Mouse (Mus musculus) heart, embryonic 16.5 days (tissue): Measurements from ENCODE around the gene Tmprss12. TPM values are rescaled to one million over a fixed set of nuclear protein-coding genes. Genes with fewer than 3 reads are reported as not detected.
"Not testable (repeated sequence)": the region's sequence is repeated elsewhere in the genome, so short reads cannot be mapped to it uniquely, and the experiment has no call there.

Source experiments
- ATAC-seq: fragments of 200-750 bp; cut with Nextera tagmentation; replicated peaks from 2 replicates; pipeline ENCODE4 v1.8.0; 2017; ENCODE audit warnings: moderate number of reproducible peaks; ENCODE audit not compliant: insufficient read depth, low FRiP score; ENCODE audit errors: extremely low read depth
- H3K27ac ChIP-seq: fragments of 300-500 bp; sonication (generic); 2 replicates; pipeline ENCODE4 v1.5.1; 2014; ENCODE audit warnings: mild to moderate bottlenecking, low read length, control low read depth, moderate library complexity
- H3K27me3 ChIP-seq: fragments of 300-500 bp; sonication (generic); 2 replicates; pipeline ENCODE4 v1.6.1; 2014; ENCODE audit warnings: low read length, mixed read lengths; ENCODE audit not compliant: control insufficient read depth, insufficient read depth
- H3K36me3 ChIP-seq: fragments of 300-500 bp; sonication (generic); 2 replicates; pipeline ENCODE4 v1.6.1; 2014; ENCODE audit not compliant: control insufficient read depth, insufficient read depth
- H3K4me1 ChIP-seq: fragments of 300-500 bp; sonication (generic); 2 replicates; pipeline ENCODE4 v1.6.1; 2014; ENCODE audit warnings: low read length, mixed read lengths; ENCODE audit not compliant: control insufficient read depth, insufficient read depth
- H3K4me2 ChIP-seq: fragments of 300-500 bp; sonication (generic); 2 replicates; pipeline ENCODE4 v1.6.1; 2014; ENCODE audit warnings: low read depth, mild to moderate bottlenecking, control low read depth, low read length
- H3K4me3 ChIP-seq: fragments of 300-500 bp; sonication (generic); 2 replicates; pipeline ENCODE4 v1.5.1; 2014; ENCODE audit warnings: mild to moderate bottlenecking, control low read depth, low read length
- H3K9ac ChIP-seq: fragments of 300-500 bp; sonication (generic); 2 replicates; pipeline ENCODE4 v1.6.1; 2014; ENCODE audit warnings: low read length, control low read depth
- H3K9me3 ChIP-seq: fragments of 300-500 bp; sonication (generic); replicated peaks from 2 replicates; pipeline ENCODE4 v1.6.1; 2016; ENCODE audit warnings: low read length; ENCODE audit not compliant: control insufficient read depth
- WGBS: fragments of 180-500 bp; shearing (Covaris S2); extraction: QIAGEN DNeasy Blood & Tissue Kit; methylation state at CpG from one replicate; pipeline ENCODE4 v1.1.7; 2014; 5-methylcytosine and 5-hydroxymethylcytosine counted together
- polyA plus RNA-seq: library from polyadenylated mRNA; unstranded; fragments of >200 nt; fragmentation: Nextera tagmentation; extraction: Ambion mirVana; gene quantifications from 2 replicates; pipeline ENCODE4 v1.2.1, GENCODE M21; 2015

Tmprss12 gene
- polyA plus RNA-seq, 1 experiment from 2014 or later: not detected

- H3K27ac ChIP-seq, H3K4me3 ChIP-seq, H3K9me3 ChIP-seq, H3K27me3 ChIP-seq, H3K4me1 ChIP-seq, H3K36me3 ChIP-seq, H3K4me2 ChIP-seq, H3K9ac ChIP-seq, ATAC-seq: not testable (repeated sequence)
- WGBS: 76% methylated on average over 10 of the region's 10 CpGs
Observed at GRCm38 (mm10) chr15:100329336-100329735, 48.7 kb downstream of the Tmprss12 start.

- H3K4me3 ChIP-seq: no peak overlapping the region
- H3K4me2 ChIP-seq: no peak overlapping the region
- H3K4me1 ChIP-seq: no peaks in the 10 kb centered on the region
- no peaks in the 10 kb centered on the region for H3K9me3 ChIP-seq
- 87% methylated on average over 7 of the region's 7 CpGs for WGBS
- H3K27me3 ChIP-seq: no peaks in the 10 kb centered on the region
- no peaks in the 10 kb centered on the region for H3K36me3 ChIP-seq
- no peak overlapping the region for H3K9ac ChIP-seq
- ATAC-seq: no peak
- H3K27ac ChIP-seq: no peak overlapping the region
Observed at GRCm38 (mm10) chr15:100330739-100331138, 50.1 kb downstream of the Tmprss12 start.

GRCm38 (mm10) chr15:100332077-100332961 is 51.7 kb downstream of the Tmprss12 start:
- not testable (repeated sequence) for H3K27me3 ChIP-seq, H3K4me3 ChIP-seq, H3K4me1 ChIP-seq, H3K4me2 ChIP-seq, H3K9me3 ChIP-seq, H3K27ac ChIP-seq, H3K9ac ChIP-seq, H3K36me3 ChIP-seq
- 0 out of 2 replicates have a peak, but pooled peaks have one; percentile 32 for ATAC-seq
- 44% methylated on average over 3 of the region's 10 CpGs for WGBS

GRCm38 (mm10) chr15:100334629-100335028 is 54.0 kb downstream of the Tmprss12 start, which contains the start of gene Mettl7a3:
Gene Mettl7a3 (plus strand): TSS chr15:100334929.
- H3K9ac ChIP-seq: no peak within 1 kb of the TSS
- WGBS: 77% methylated on average over 10 of the region's 10 CpGs
- no peak within 1 kb of the TSS for H3K4me2 ChIP-seq
- no peaks in the 10 kb centered on the region for H3K36me3 ChIP-seq
- no peaks in the 10 kb centered on the region for H3K27me3 ChIP-seq
- ATAC-seq: no peak
- H3K4me3 ChIP-seq: no peak within 1 kb of the TSS
- no peak within 1 kb of the TSS for H3K27ac ChIP-seq
- H3K9me3 ChIP-seq: no peaks in the 10 kb centered on the region
- H3K4me1 ChIP-seq: no peaks in the 10 kb centered on the region

- ATAC-seq, H3K27ac ChIP-seq, H3K36me3 ChIP-seq, H3K4me3 ChIP-seq, H3K9me3 ChIP-seq, H3K9ac ChIP-seq, H3K4me2 ChIP-seq, H3K4me1 ChIP-seq, H3K27me3 ChIP-seq: not testable (repeated sequence)
Observed at GRCm38 (mm10) chr15:100337328-100337727, 56.7 kb downstream of the Tmprss12 start.

GRCm38 (mm10) chr15:100337847-100338246 is 57.2 kb downstream of the Tmprss12 start:
- not testable (repeated sequence) for ATAC-seq, H3K4me2 ChIP-seq
- 27% methylated on average over 8 of the region's 10 CpGs for WGBS

GRCm38 (mm10) chr15:100341314-100341980 is 60.8 kb downstream of the Tmprss12 start:
- whole genome bisulfite sequencing: 62% methylated on average over 4 of the region's 5 CpGs
- H3K4me3 ChIP-seq, ATAC-seq, H3K4me1 ChIP-seq, H3K4me2 ChIP-seq, H3K36me3 ChIP-seq, H3K9ac ChIP-seq, H3K9me3 ChIP-seq, H3K27me3 ChIP-seq, H3K27ac ChIP-seq: not testable (repeated sequence)

More at GRCm38 (mm10) chr15:100337847-100338246, 57.2 kb downstream of the Tmprss12 start:
- H3K27ac ChIP-seq, H3K36me3 ChIP-seq, H3K4me1 ChIP-seq, H3K4me3 ChIP-seq, H3K9me3 ChIP-seq, H3K9ac ChIP-seq, H3K27me3 ChIP-seq: not testable (repeated sequence)
